Mouse (Mus musculus) adrenal gland, postnatal 10 days (tissue): ENCODE results near the gene Rock2. TPM values are rescaled to one million over a fixed set of nuclear protein-coding genes. Genes with fewer than 3 reads are reported as not detected.
A peak's percentile ranks its signal among the peaks of the same experiment; 100 is the strongest.

Experiments
- DNase-seq: peaks from one replicate; pipeline ENCODE4 v3.0.0; 2021; ENCODE audit warnings: mixed read lengths
- total RNA-seq, 2 experiments: library from RNA; stranded (reverse); gene quantifications; 2 replicates each; pipeline ENCODE4 v1.2.3; 2021

Rock2 gene
- total RNA-seq, 2 experiments from 2014 or later, result 49.0 to 67.2 TPM

- DNase-seq, result no peak
These were observed 22.7 kb upstream of the Rock2 start for GRCm38 (mm10) chr12:16872006-16872405.

- no peak for DNase-seq
These were observed 21.7 kb upstream of the Rock2 start for GRCm38 (mm10) chr12:16872926-16873464.

- no peak for DNase-seq
These were observed 21.1 kb upstream of the Rock2 start for GRCm38 (mm10) chr12:16873549-16873948.

- peak; percentile 75 for DNase-seq
These were observed 20.6 kb upstream of the Rock2 start for GRCm38 (mm10) chr12:16874086-16874485.

- no peak for DNase-seq
These were observed 19.4 kb upstream of the Rock2 start for GRCm38 (mm10) chr12:16875269-16875668.

- no peak for DNase-seq
These were observed 19.0 kb upstream of the Rock2 start for GRCm38 (mm10) chr12:16875678-16876077.

GRCm38 (mm10) chr12:16876667-16877066 lies 18.0 kb upstream of the Rock2 start:
- no peak for DNase-seq

- peak; percentile 64 for DNase-seq
These were observed 17.6 kb upstream of the Rock2 start for GRCm38 (mm10) chr12:16877141-16877540.

GRCm38 (mm10) chr12:16877679-16878078 lies 17.0 kb upstream of the Rock2 start:
- no peak for DNase-seq

GRCm38 (mm10) chr12:16879369-16879768 lies 15.3 kb upstream of the Rock2 start:
- no peak for DNase-seq

- DNase-seq, result no peak
These were observed 14.6 kb upstream of the Rock2 start for GRCm38 (mm10) chr12:16880077-16880476.

GRCm38 (mm10) chr12:16882442-16882841 lies 12.3 kb upstream of the Rock2 start:
- DNase-seq, result no peak

GRCm38 (mm10) chr12:16883111-16883510 lies 11.6 kb upstream of the Rock2 start:
- no peak for DNase-seq

- DNase-seq, result no peak
These were observed 10.2 kb upstream of the Rock2 start for GRCm38 (mm10) chr12:16884534-16884933.

GRCm38 (mm10) chr12:16886354-16886753 lies 8.3 kb upstream of the Rock2 start:
- no peak for DNase-seq

GRCm38 (mm10) chr12:16893039-16893438 lies 1.7 kb upstream of the Rock2 start:
- no peak for DNase-seq

- DNase-seq, result no peak
These were observed 869 bp upstream of the Rock2 start for GRCm38 (mm10) chr12:16893656-16894395.

- DNase-seq, result peak; percentile 61
These were observed 680 bp downstream of the Rock2 start for GRCm38 (mm10) chr12:16895221-16895928.

- DNase-seq, result peak; percentile 51
These were observed 1.5 kb downstream of the Rock2 start for GRCm38 (mm10) chr12:16896073-16896789.

GRCm38 (mm10) chr12:16897225-16897624 lies 2.5 kb downstream of the Rock2 start:
- no peak for DNase-seq

- DNase-seq, result no peak
These were observed 3.5 kb downstream of the Rock2 start for GRCm38 (mm10) chr12:16898221-16898620.

GRCm38 (mm10) chr12:16898790-16899189 lies 4.1 kb downstream of the Rock2 start:
- DNase-seq, result no peak
